Mouse (Mus musculus): Measurements from ENCODE around the gene Asap3. TPM values are rescaled to one million over a fixed set of nuclear protein-coding genes. Genes with fewer than 3 reads are reported as not detected.
A peak's percentile ranks its signal among the peaks of the same experiment; 100 is the strongest.

Gene Asap3
- polyA plus RNA-seq, 1 experiment from 2014 or later: 1.6 TPM

DNA sequence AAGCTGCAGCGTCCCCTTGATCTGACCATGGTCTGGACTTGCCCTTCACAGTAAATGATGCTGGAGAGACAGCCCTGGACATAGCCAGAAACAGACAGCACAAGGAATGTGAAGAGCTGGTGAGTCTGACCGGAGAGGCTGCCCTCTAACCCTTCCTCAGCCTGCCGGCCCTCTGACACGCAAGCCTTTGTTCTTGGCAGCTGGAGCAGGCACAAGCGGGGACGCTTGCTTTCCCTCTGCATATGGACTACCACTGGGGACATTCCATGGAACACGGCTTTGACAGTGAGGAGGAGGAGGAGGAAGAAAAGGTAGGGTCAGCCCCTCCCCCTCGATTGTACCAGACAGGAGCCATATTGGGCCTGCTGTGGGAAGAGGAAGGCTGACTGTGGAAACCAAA lies 34.8 kb downstream of the Asap3 start:
- no peak for ATAC-seq
- Histone ChIP-seq H3K4me1 (ENCODE audit: control insufficient read depth, insufficient read depth, low read length) (no peaks in the 10 kb centered on the region), H3K4me2 (ENCODE audit: low read length) (no peak overlapping the region), H3K4me3 (ENCODE audit: low read depth, low read length) (no peak overlapping the region), H3K36me3 (ENCODE audit: control insufficient read depth, insufficient read depth, low read length) (no peaks in the 10 kb centered on the region), H3K27me3 (replicated peaks; ENCODE audit: control insufficient read depth, insufficient read depth, low read length) (peaks cover 20% of the 10 kb centered on the region), H3K9me3 (replicated peaks; ENCODE audit: control insufficient read depth, low read length) (no peaks in the 10 kb centered on the region), H3K9ac (ENCODE audit: low read length) (no peak overlapping the region), H3K27ac (ENCODE audit: low read depth, low read length) (no peak overlapping the region)
- no peak for DNase-seq (ENCODE audit: low spot score)
- 41% methylated on average over 8 of the region's 8 CpGs for WGBS

DNA sequence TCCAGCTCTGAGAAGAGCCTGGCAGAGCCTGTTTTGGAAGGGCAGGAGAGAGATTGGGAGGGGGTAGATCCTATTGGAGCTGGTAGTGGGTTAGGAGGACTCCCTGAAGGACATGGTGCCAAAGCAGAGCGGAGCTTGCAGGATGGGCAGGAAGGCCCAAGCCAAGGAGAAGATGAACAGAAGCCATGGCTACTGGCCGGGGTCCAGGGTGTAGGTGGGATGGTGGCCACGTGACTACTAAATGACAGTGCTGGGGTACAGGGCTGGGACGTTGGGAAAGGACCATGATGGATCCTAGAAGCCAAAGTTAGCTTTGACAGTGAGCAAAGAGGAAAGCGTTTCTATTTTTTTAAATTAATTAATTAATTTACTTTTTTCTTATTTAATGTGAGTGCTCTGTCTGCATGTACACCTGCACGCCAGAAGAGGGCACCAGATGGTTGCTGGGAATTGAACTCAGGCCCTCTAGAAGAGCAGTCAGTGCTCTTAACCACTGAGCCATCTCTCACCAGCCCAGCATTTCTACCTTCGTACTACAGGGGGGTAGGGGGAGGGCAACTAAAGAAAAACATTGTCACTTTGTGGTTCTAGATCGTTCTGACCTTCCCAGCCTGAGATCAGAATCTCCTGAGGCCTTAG lies 36.0 kb downstream of the Asap3 start:
- no peak overlapping the region for H3K27ac ChIP-seq (ENCODE audit: low read depth, low read length)
- H3K27me3 ChIP-seq (replicated peaks; ENCODE audit: control insufficient read depth, insufficient read depth, low read length): peaks cover 30% of the 10 kb centered on the region
- no peaks in the 10 kb centered on the region for H3K4me1 ChIP-seq (ENCODE audit: control insufficient read depth, insufficient read depth, low read length)
- H3K36me3 ChIP-seq (ENCODE audit: control insufficient read depth, insufficient read depth, low read length): no peaks in the 10 kb centered on the region
- no peak for ATAC-seq
- no peak overlapping the region for H3K4me2 ChIP-seq (ENCODE audit: low read length)
- H3K9me3 ChIP-seq (replicated peaks; ENCODE audit: control insufficient read depth, low read length): no peaks in the 10 kb centered on the region
- WGBS: 41% methylated on average over 8 of the region's 8 CpGs
- no peak overlapping the region for H3K4me3 ChIP-seq (ENCODE audit: low read depth, low read length)
- DNase-seq (ENCODE audit: low spot score): peak; percentile 25
- H3K9ac ChIP-seq (ENCODE audit: low read length): no peak overlapping the region

DNA sequence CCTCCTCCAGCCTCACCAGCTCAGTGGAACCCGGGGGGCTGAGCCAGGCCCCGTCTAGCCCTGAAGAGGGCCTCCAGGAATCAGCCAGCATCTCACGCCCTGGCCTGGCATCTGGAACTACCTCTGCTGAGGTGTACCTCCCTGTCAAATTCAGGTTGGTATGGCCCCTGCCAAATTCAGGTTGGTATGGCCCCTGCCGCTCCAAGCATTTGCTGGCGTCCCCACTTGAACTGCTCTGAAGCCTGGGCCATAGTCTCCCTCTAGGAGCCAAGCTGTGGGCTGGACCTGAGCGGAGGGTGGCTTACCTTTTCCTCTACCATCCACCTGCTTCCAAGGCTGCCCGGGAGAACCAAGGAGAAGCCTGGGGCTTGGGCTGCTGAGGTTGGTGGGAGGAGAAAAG lies 36.6 kb downstream of the Asap3 start:
- Histone ChIP-seq H3K9me3 (replicated peaks; ENCODE audit: control insufficient read depth, low read length) (no peaks in the 10 kb centered on the region), H3K9ac (ENCODE audit: low read length) (no peak overlapping the region), H3K27ac (ENCODE audit: low read depth, low read length) (no peak overlapping the region), H3K27me3 (replicated peaks; ENCODE audit: control insufficient read depth, insufficient read depth, low read length) (peaks cover 35% of the 10 kb centered on the region), H3K36me3 (ENCODE audit: control insufficient read depth, insufficient read depth, low read length) (no peaks in the 10 kb centered on the region), H3K4me2 (ENCODE audit: low read length) (no peak overlapping the region), H3K4me1 (ENCODE audit: control insufficient read depth, insufficient read depth, low read length) (peaks cover 2% of the 10 kb centered on the region; the same call in 1 of the 2 replicates), H3K4me3 (ENCODE audit: low read depth, low read length) (no peak overlapping the region)
- 79% methylated on average over 7 of the region's 7 CpGs for WGBS
- DNase-seq (ENCODE audit: low spot score): no peak
- no peak for ATAC-seq

DNA sequence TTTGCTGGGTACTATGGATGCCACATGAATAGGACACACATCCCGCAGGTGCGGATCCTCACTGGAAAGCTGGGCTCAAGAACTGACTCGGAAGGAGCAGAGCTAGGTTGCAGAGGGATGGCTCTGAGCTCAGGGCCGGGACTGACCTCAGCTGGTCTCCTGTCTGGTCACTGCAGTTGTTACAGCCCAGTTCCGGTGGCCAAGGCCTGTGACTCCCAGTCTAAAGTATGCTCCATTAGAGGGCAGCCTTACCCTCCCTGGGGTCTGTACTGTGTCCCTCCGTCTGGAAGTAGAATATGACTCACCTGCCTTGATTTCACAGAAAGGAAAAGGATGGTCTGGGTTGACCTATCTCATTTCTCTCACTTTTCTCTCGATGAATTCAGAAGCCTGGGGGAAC lies 38.0 kb downstream of the Asap3 start:
- DNase-seq (ENCODE audit: low spot score): no peak
- no peak overlapping the region for H3K9ac ChIP-seq (ENCODE audit: low read length)
- 68% methylated on average over 7 of the region's 7 CpGs for whole genome bisulfite sequencing
- H3K4me1 ChIP-seq (ENCODE audit: control insufficient read depth, insufficient read depth, low read length): peaks cover 11% of the 10 kb centered on the region
- H3K36me3 ChIP-seq (ENCODE audit: control insufficient read depth, insufficient read depth, low read length): no peaks in the 10 kb centered on the region
- H3K4me3 ChIP-seq (ENCODE audit: low read depth, low read length): no peak overlapping the region
- no peaks in the 10 kb centered on the region for H3K9me3 ChIP-seq (replicated peaks; ENCODE audit: control insufficient read depth, low read length)
- peaks cover 39% of the 10 kb centered on the region for H3K27me3 ChIP-seq (replicated peaks; ENCODE audit: control insufficient read depth, insufficient read depth, low read length)
- no peak overlapping the region for H3K4me2 ChIP-seq (ENCODE audit: low read length)
- no peak for ATAC-seq
- H3K27ac ChIP-seq (ENCODE audit: low read depth, low read length): no peak overlapping the region

DNA sequence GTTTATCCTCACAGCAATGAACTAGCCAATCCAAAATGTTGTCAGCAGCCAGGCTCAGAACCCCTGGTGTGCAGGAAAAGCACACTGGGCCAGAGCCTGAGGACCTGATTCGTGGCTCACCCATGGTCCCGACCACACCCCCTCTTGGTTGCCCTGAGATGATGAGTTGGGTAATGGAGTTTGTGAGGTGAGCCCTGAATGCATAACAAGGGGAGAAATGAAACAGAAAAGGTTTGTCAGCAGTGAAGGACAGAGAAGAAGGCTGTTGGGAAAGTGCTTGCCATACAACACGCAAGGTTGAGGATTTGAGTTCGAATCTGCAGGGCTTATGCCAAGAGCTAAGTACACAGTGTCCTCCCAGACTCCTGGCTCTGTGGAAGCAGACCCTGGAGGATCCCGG lies 39.5 kb downstream of the Asap3 start:
- no peak for DNase-seq (ENCODE audit: low spot score)
- Histone ChIP-seq H3K27me3 (replicated peaks; ENCODE audit: control insufficient read depth, insufficient read depth, low read length) (peaks cover 53% of the 10 kb centered on the region), H3K9ac (ENCODE audit: low read length) (no peak overlapping the region), H3K4me1 (ENCODE audit: control insufficient read depth, insufficient read depth, low read length) (peaks cover 11% of the 10 kb centered on the region), H3K9me3 (replicated peaks; ENCODE audit: control insufficient read depth, low read length) (no peaks in the 10 kb centered on the region), H3K4me2 (ENCODE audit: low read length) (no peak overlapping the region), H3K27ac (ENCODE audit: low read depth, low read length) (no peak overlapping the region), H3K36me3 (ENCODE audit: control insufficient read depth, insufficient read depth, low read length) (no peaks in the 10 kb centered on the region), H3K4me3 (ENCODE audit: low read depth, low read length) (no peak overlapping the region)
- ATAC-seq: no peak
- 29% methylated on average over 5 of the region's 5 CpGs for WGBS

DNA sequence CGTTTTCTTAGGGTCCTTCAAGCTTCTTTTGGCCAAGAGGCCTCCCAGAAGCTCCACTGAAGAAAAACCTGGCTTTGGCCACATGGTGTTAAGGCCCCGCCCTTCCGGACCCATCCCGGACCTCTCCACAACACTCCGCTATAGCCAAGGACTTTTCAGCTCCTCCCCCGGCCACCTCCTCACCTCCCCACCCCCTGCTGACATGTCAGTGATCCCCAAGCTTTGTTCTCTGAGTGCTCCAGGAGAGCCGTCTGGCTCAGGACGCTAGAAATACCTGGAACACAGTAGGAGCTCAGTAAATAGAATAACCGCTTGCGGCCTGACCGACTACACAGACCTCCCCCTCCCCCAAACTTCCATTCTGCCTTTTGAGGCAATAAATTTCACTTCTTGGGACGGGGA lies 40.4 kb downstream of the Asap3 start:
- 3% methylated on average over 12 of the region's 12 CpGs for WGBS

DNA sequence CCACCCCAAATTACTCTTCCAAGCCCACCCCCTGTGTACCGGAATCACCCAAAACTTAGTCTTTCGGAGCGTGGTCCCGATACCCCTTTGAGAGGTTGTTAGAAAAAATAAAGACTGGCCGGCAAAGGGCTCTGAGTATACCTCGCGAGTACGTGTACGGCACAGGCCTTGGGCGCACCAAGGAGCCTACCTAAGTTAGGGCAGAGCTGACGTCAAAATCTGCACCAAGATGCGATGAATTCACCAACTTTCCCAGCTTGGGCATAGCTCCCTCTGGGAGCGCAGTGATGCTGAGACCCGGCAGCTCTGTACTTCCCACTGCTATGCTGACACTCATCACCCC lies 41.2 kb downstream of the Asap3 start:
- H3K27me3 ChIP-seq (replicated peaks; ENCODE audit: control insufficient read depth, insufficient read depth, low read length): peaks cover 53% of the 10 kb centered on the region
- no peaks in the 10 kb centered on the region for H3K9me3 ChIP-seq (replicated peaks; ENCODE audit: control insufficient read depth, low read length)
- ATAC-seq (no peak), DNase-seq (ENCODE audit: low spot score) (peak; percentile 32)
- no peak overlapping the region for H3K9ac ChIP-seq (ENCODE audit: low read length)
- H3K4me2 ChIP-seq (ENCODE audit: low read length): peak overlapping the region; percentile 51
- peak overlapping the region; percentile 21 for H3K4me3 ChIP-seq (ENCODE audit: low read depth, low read length)
- 2% methylated on average over 14 of the region's 14 CpGs for WGBS
- H3K36me3 ChIP-seq (ENCODE audit: control insufficient read depth, insufficient read depth, low read length): no peaks in the 10 kb centered on the region
- peaks cover 11% of the 10 kb centered on the region for H3K4me1 ChIP-seq (ENCODE audit: control insufficient read depth, insufficient read depth, low read length)
- no peak overlapping the region for H3K27ac ChIP-seq (ENCODE audit: low read depth, low read length)

More for the DNA sequence above, 40.4 kb downstream of the Asap3 start:
- Histone ChIP-seq H3K9ac (ENCODE audit: low read length) (no peak overlapping the region), H3K4me1 (ENCODE audit: control insufficient read depth, insufficient read depth, low read length) (peaks cover 11% of the 10 kb centered on the region), H3K4me3 (ENCODE audit: low read depth, low read length) (no peak overlapping the region), H3K27me3 (replicated peaks; ENCODE audit: control insufficient read depth, insufficient read depth, low read length) (peaks cover 53% of the 10 kb centered on the region), H3K36me3 (ENCODE audit: control insufficient read depth, insufficient read depth, low read length) (no peaks in the 10 kb centered on the region), H3K27ac (ENCODE audit: low read depth, low read length) (no peak overlapping the region), H3K9me3 (replicated peaks; ENCODE audit: control insufficient read depth, low read length) (no peaks in the 10 kb centered on the region), H3K4me2 (ENCODE audit: low read length) (no peak overlapping the region)
- no peak for ATAC-seq
- DNase-seq (ENCODE audit: low spot score): no peak

DNA sequence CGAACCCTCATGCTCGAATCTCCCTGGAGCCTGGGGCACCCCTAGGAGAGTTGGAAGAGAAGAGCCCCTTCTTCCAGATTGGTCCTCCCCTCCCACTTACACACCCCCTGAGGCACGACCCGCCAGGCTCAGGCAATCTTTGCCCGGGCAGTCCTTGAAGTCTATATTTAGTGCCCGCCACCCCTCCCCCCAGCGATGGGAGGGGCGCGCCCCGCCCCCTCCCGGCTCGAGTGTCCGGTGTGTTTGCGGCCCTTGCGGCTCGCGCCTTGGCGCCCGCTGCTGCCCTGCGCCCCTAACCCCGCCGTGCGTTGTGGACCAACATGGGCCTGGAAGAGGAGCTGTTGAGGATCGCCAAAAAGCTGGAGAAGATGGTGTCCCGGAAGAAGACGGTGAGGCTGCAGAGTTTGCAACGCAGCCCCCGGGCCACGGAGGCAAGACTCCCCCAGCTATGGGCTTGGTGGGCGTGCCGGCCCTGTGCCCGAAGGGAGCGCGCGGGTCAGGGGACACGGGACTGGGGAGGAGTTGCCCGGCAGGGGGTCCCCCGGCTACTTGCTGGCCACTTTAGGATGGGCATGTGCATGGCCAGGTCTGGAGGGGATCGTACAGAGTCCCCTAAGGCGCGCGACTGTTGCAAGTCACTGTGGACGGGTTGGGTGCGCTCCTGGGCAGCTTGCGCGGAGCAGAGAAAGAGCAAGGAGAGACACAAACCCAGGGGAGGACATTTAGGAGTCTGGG lies 41.7 kb downstream of the Asap3 start, which contains the start of gene Tcea3:
Gene Tcea3, plus strand, starts transcription at position 1 of the 735 bp plus-strand sequence.
- no peaks in the 10 kb centered on the region for H3K9me3 ChIP-seq (replicated peaks; ENCODE audit: control insufficient read depth, low read length)
- DNase-seq (ENCODE audit: low spot score): peak; percentile 24
- peak within 1 kb of the TSS; percentile 0; the same call in 1 of the 2 replicates for H3K9ac ChIP-seq (ENCODE audit: low read length)
- H3K36me3 ChIP-seq (ENCODE audit: control insufficient read depth, insufficient read depth, low read length): no peaks in the 10 kb centered on the region
- peaks cover 11% of the 10 kb centered on the region for H3K4me1 ChIP-seq (ENCODE audit: control insufficient read depth, insufficient read depth, low read length)
- no peak within 1 kb of the TSS for H3K27ac ChIP-seq (ENCODE audit: low read depth, low read length)
- H3K4me3 ChIP-seq (ENCODE audit: low read depth, low read length): peak within 1 kb of the TSS; percentile 21
- H3K27me3 ChIP-seq (replicated peaks; ENCODE audit: control insufficient read depth, insufficient read depth, low read length): peaks cover 53% of the 10 kb centered on the region
- ATAC-seq: no peak
- WGBS: 1% methylated on average over 46 of the region's 46 CpGs
- peak within 1 kb of the TSS; percentile 51 for H3K4me2 ChIP-seq (ENCODE audit: low read length)

Measured in forebrain, embryonic 14.5 days (tissue).